Comparison of ENCODE assay signal across 14 mouse cellular contexts in the genomic region with DNA sequence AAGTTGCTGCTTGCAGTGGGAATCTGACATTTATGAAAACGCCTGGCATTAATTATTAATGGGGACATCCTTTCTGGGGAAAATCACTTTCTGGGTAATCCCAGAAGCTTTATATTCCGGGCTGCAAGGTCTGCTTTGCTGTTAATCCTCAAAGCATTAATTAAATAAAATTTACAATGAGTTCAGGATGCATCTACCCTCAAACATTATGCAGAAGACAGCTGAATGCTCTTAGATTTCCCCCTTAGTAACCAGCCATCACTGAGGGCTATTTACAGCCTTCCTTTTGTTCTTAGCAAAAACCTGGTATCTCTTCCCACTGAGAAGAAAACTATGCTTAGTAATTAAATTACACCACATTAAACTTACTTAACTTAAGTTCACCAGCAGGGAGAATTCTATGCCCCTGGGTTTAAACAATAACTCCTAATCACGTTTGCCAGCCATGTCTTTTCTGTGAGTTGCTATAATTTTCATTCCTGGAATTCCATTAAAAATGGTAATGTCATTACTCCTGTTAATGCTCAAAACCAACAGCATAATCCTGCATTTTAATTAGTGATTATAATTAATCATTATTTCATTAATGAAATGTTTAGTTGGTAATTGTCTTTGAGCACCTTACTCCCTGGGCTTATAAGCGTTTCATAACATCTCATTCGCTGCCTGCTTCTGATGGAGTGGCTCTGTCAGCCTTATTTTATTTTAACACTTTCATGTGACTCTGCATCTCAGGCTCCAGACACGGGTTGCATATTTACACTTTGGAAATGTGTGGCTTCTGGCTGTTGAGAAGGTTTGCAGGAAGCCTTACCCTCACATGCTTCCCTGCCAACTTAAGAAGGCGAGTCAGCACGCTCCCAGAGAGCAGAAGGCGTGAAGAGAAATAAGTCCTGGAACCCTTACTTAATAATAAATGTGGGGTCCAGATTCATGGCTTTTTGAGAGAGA.
DNase-seq lines count a peak whose midpoint lies in the region; ATAC-seq and TF ChIP-seq lines count a peak whose summit lies in the region.
"Had no signal": no experiment of that assay in that cellular context is flagged by ENCODE, and none has a peak within 500 bp of the region (broad histone marks: within the 10 kb centered on the region; RNA-seq: fewer than 3 reads in every experiment).

No protein-coding gene starts in this region.

- no peaks in the 10 kb centered on the region for H3K36me3 ChIP-seq in hindbrain, embryonic 13.5 days
- no peaks in the 10 kb centered on the region for H3K36me3 ChIP-seq in hindbrain, postnatal 0 days (ENCODE audit: insufficient read depth, low read length)
- H3K36me3 ChIP-seq: hindbrain, embryonic 15.5 days; liver, embryonic 15.5 days; stomach, embryonic 15.5 days had no signal

- ATAC-seq in hindbrain, embryonic 13.5 days (ENCODE audit: low FRiP score): 0 out of 2 replicates have a peak, but pooled peaks have one; percentile 40
- no peak for ATAC-seq in hindbrain, postnatal 0 days

- DNase-seq in hindbrain, postnatal 0 days (ENCODE audit: low spot score): no peak
- DNase-seq in Muller cell, postnatal 12 days (ENCODE audit: inconsistent ontology term): peak; percentile 86
- peak; percentile 32 for DNase-seq in fibroblast of lung, adult 2 months (ENCODE audit: low read depth)
- DNase-seq in kidney, postnatal 36 days: peak; percentile 10 to 34
- no peak for DNase-seq in liver
- DNase-seq in adrenal gland, postnatal 10 days: no peak
- no peak for DNase-seq in cerebellum, adult 11-12 months
- DNase-seq: cerebellum, adult 9-11 months; lung, postnatal 4 days; thymus, postnatal 25 days had no signal

- no peak for TF ChIP-seq CTCF in hindbrain, postnatal 0 days (IDR thresholded peaks at IDR 0.05; ENCODE audit: low read depth)

- no peak overlapping the region for H3K4me2 ChIP-seq in hindbrain, embryonic 13.5 days
- no peak overlapping the region for H3K4me2 ChIP-seq in hindbrain, postnatal 0 days (ENCODE audit: low read depth, low read length)
- H3K4me2 ChIP-seq: hindbrain, embryonic 15.5 days; liver, embryonic 15.5 days; stomach, embryonic 15.5 days had no signal

- no peaks in the 10 kb centered on the region for H3K27me3 ChIP-seq in hindbrain, embryonic 13.5 days
- no peaks in the 10 kb centered on the region for H3K27me3 ChIP-seq in hindbrain, postnatal 0 days (ENCODE audit: insufficient read depth, low read length)
- H3K27me3 ChIP-seq: hindbrain, embryonic 15.5 days; liver, embryonic 15.5 days; stomach, embryonic 15.5 days had no signal

- WGBS in hindbrain, embryonic 13.5 days: 36% methylated on average over 9 of the region's 9 CpGs
- 28% methylated on average over 9 of the region's 9 CpGs for WGBS in hindbrain, postnatal 0 days

- H3K4me3 ChIP-seq in hindbrain, embryonic 13.5 days: no peak overlapping the region
- no peak overlapping the region for H3K4me3 ChIP-seq in hindbrain, postnatal 0 days (ENCODE audit: low read length)
- H3K4me3 ChIP-seq: hindbrain, embryonic 15.5 days; liver, embryonic 15.5 days; stomach, embryonic 15.5 days had no signal

- H3K9me3 ChIP-seq in hindbrain, embryonic 13.5 days: no peaks in the 10 kb centered on the region
- no peaks in the 10 kb centered on the region for H3K9me3 ChIP-seq in hindbrain, postnatal 0 days (ENCODE audit: low read length)
- H3K9me3 ChIP-seq: hindbrain, embryonic 15.5 days; liver, embryonic 15.5 days; stomach, embryonic 15.5 days had no signal

- peaks cover 32% of the 10 kb centered on the region for H3K4me1 ChIP-seq in hindbrain, embryonic 13.5 days (replicated peaks)
- H3K4me1 ChIP-seq in hindbrain, postnatal 0 days (ENCODE audit: insufficient read depth, low read length): 0 out of 2 replicates have a peak, but pooled peaks cover 4% of the 10 kb centered on the region
- H3K4me1 ChIP-seq: liver, embryonic 15.5 days; stomach, embryonic 15.5 days had no signal

- H3K9ac ChIP-seq in hindbrain, embryonic 13.5 days: no peak overlapping the region
- no peak overlapping the region for H3K9ac ChIP-seq in hindbrain, postnatal 0 days (replicated peaks; ENCODE audit: low read length)
- H3K9ac ChIP-seq: hindbrain, embryonic 15.5 days; liver, embryonic 15.5 days; stomach, embryonic 15.5 days had no signal

- peak overlapping the region; percentile 35; the same call in 1 of the 2 replicates for H3K27ac ChIP-seq in hindbrain, embryonic 13.5 days
- no peak overlapping the region for H3K27ac ChIP-seq in hindbrain, postnatal 0 days
- H3K27ac ChIP-seq: hindbrain, embryonic 15.5 days; liver, embryonic 15.5 days; stomach, embryonic 15.5 days had no signal

Comparison
In these comparisons a context has a peak if more than half of its experiments do, and no peak if none do; other contexts are left out.
1. DNase-seq: peak in Muller cell, postnatal 12 days (single experiment), fibroblast of lung, adult 2 months (single experiment) and kidney, postnatal 36 days (2 of 2); none in hindbrain, postnatal 0 days (single experiment), liver (single experiment), adrenal gland, postnatal 10 days (single experiment) and cerebellum, adult 11-12 months (single experiment).